Comparison of ENCODE assay signal across 8 mouse cellular contexts in the genomic region with DNA sequence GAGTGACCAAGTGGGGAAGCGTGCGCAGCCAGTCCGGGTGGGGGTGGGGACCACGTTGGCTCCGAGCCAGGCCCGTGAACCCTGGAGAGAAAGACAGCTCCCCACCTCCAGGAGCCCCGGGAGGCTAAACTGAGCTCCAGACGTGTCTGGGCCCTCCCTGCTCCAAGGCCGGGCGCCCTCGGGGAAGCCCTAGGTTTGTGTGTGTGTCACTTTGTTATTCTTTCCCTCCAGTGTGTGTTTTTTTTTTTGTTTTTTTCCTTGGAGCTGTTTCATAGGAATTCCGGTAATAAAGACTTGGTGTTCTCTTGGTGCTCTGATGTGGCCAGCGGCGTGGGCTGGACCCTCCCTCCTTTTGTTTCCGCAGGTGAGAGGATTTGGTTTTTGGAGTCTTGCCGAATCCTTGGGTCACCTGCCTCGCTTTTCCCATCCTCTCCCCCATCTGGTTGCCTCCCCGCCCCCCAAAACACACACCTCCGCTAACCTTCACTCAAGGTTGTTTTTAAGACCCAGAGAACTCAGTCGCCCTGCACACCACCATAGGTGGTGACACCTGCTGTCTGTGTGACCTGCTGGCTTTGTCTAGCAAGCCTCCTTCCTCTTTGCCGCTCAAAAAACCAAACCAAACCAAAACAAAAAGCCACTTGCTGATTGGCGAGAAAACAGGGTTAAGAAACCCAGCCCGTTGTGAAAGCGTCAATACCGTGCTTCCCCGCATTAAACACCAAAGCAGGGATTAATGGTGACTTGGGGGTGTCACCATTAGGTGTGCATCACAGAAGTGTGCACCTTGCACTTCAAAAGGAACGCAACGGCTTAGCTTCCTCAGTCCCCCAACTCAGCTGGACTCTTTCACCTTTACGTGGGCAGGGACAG. TPM values are rescaled to one million over a fixed set of nuclear protein-coding genes. Genes with fewer than 3 reads are reported as not detected.
DNase-seq lines count a peak whose midpoint lies in the region; ATAC-seq and TF ChIP-seq lines count a peak whose summit lies in the region.

No protein-coding gene starts in this region.

- no peaks in the 10 kb centered on the region for H3K9me3 ChIP-seq in forebrain, embryonic 11.5 days (ENCODE audit: control insufficient read depth, low read length)
- H3K9me3 ChIP-seq in forebrain, postnatal 0 days (ENCODE audit: low read length) = no peaks in the 10 kb centered on the region
- no peaks in the 10 kb centered on the region for H3K9me3 ChIP-seq in limb, embryonic 10.5 days (replicated peaks)
- H3K9me3 ChIP-seq in stomach, embryonic 16.5 days (replicated peaks; ENCODE audit: control insufficient read depth, low read length) = no peaks in the 10 kb centered on the region

- no peak overlapping the region for H3K27ac ChIP-seq in forebrain, embryonic 11.5 days (ENCODE audit: low read depth, low read length)
- H3K27ac ChIP-seq in forebrain, postnatal 0 days (ENCODE audit: low read depth, low read length) = no peak overlapping the region
- no peak overlapping the region; the same call in none of the 2 replicates for H3K27ac ChIP-seq in limb, embryonic 10.5 days
- H3K27ac ChIP-seq in stomach, embryonic 16.5 days (ENCODE audit: low read length) = no peak overlapping the region

- peak overlapping the region; percentile 9; the same call in 1 of the 2 replicates for H3K4me3 ChIP-seq in forebrain, embryonic 11.5 days (ENCODE audit: low read depth, low read length)
- H3K4me3 ChIP-seq in forebrain, postnatal 0 days (ENCODE audit: low read depth, low read length) = no peak overlapping the region
- peak overlapping the region; percentile 38 for H3K4me3 ChIP-seq in limb, embryonic 10.5 days
- H3K4me3 ChIP-seq in stomach, embryonic 16.5 days (replicated peaks; ENCODE audit: low read length) = peak overlapping the region; percentile 26

- H3K4me1 ChIP-seq in forebrain, embryonic 11.5 days (replicated peaks; ENCODE audit: control insufficient read depth, insufficient read depth, low read length) = peaks cover 19% of the 10 kb centered on the region
- H3K4me1 ChIP-seq in forebrain, postnatal 0 days (ENCODE audit: insufficient read depth) = no peaks in the 10 kb centered on the region
- peaks cover 28% of the 10 kb centered on the region for H3K4me1 ChIP-seq in limb, embryonic 10.5 days
- H3K4me1 ChIP-seq in stomach, embryonic 16.5 days (ENCODE audit: control insufficient read depth, insufficient read depth, low read length) = peaks cover 30% of the 10 kb centered on the region

- peaks cover 29% of the 10 kb centered on the region for H3K27me3 ChIP-seq in forebrain, embryonic 11.5 days (ENCODE audit: control insufficient read depth, insufficient read depth, low read length)
- H3K27me3 ChIP-seq in forebrain, postnatal 0 days (ENCODE audit: insufficient read depth, low read length) = peaks cover 13% of the 10 kb centered on the region
- H3K27me3 ChIP-seq in limb, embryonic 10.5 days (ENCODE audit: low read depth, poor library complexity, severe bottlenecking) = peaks cover 66% of the 10 kb centered on the region
- H3K27me3 ChIP-seq in stomach, embryonic 16.5 days (ENCODE audit: control insufficient read depth, insufficient read depth, low read length) = peaks cover 16% of the 10 kb centered on the region; the same call in 1 of the 2 replicates

- DNase-seq in forebrain, embryonic 11.5 days (ENCODE audit: low spot score) = no peak
- no peak for DNase-seq in forebrain, postnatal 0 days
- DNase-seq in spleen, postnatal 36 days (ENCODE audit: low spot score in 2 of 2) = peak; percentile 37 to 49
- no peak for DNase-seq in spleen, postnatal 4 days (ENCODE audit: low spot score in 2 of 2)
- peak; percentile 61 for DNase-seq in limb, embryonic 10.5 days (ENCODE audit: low spot score)
- DNase-seq in layer of hippocampus, adult 9-11 months = no peak
- DNase-seq in layer of hippocampus, adult 18-20 months (ENCODE audit: low spot score in 2 of 2) = no peak

- peak overlapping the region; percentile 29 for H3K9ac ChIP-seq in forebrain, embryonic 11.5 days (ENCODE audit: low read length)
- no peak overlapping the region for H3K9ac ChIP-seq in forebrain, postnatal 0 days
- H3K9ac ChIP-seq in stomach, embryonic 16.5 days (ENCODE audit: low read length) = peak overlapping the region; percentile 55

- no peaks in the 10 kb centered on the region for H3K36me3 ChIP-seq in forebrain, embryonic 11.5 days (ENCODE audit: control insufficient read depth, insufficient read depth, low read length)
- H3K36me3 ChIP-seq in forebrain, postnatal 0 days (ENCODE audit: insufficient read depth) = peaks cover 5% of the 10 kb centered on the region; the same call in 1 of the 2 replicates
- H3K36me3 ChIP-seq in limb, embryonic 10.5 days = no peaks in the 10 kb centered on the region
- no peaks in the 10 kb centered on the region for H3K36me3 ChIP-seq in stomach, embryonic 16.5 days (ENCODE audit: control insufficient read depth, insufficient read depth, low read length)

- no peak for ATAC-seq in forebrain, embryonic 11.5 days (replicated peaks; ENCODE audit: low FRiP score)
- ATAC-seq in forebrain, postnatal 0 days = no peak
- ATAC-seq in stomach, embryonic 16.5 days (ENCODE audit: insufficient read depth, low FRiP score) = no peak

- 3% methylated on average over 29 of the region's 29 CpGs for WGBS in forebrain, embryonic 11.5 days
- 22% methylated on average over 29 of the region's 29 CpGs for WGBS in forebrain, postnatal 0 days
- 4% methylated on average over 29 of the region's 29 CpGs for WGBS in limb, embryonic 10.5 days
- 24% methylated on average over 29 of the region's 29 CpGs for WGBS in stomach, embryonic 16.5 days

- peak overlapping the region; percentile 27; the same call in 1 of the 2 replicates for H3K4me2 ChIP-seq in forebrain, embryonic 11.5 days (ENCODE audit: low read depth, low read length, severe bottlenecking)
- H3K4me2 ChIP-seq in forebrain, postnatal 0 days (ENCODE audit: low read depth) = no peak overlapping the region
- peak overlapping the region; percentile 47 for H3K4me2 ChIP-seq in stomach, embryonic 16.5 days (ENCODE audit: low read depth, low read length)

- no peak for TF ChIP-seq CTCF in forebrain, postnatal 0 days (IDR thresholded peaks at IDR 0.05; ENCODE audit: low read depth)

RNA-seq across cellular contexts. Expression of gene Mrps23, which starts 10.1 kb away (rescaled TPM):
- 70.8 and 71.7 TPM in 2 replicates for polyA plus RNA-seq in forebrain, embryonic 11.5 days (2014; fragmentation: Nextera tagmentation; extraction: Ambion mirVana)
- 39.0 and 57.5 TPM in 2 replicates for total RNA-seq in forebrain, postnatal 0 days (2014; rRNA removed)
- polyA plus RNA-seq in forebrain, postnatal 0 days (2015; fragmentation: Nextera tagmentation; extraction: Ambion mirVana) = 70.7 and 71.5 TPM in 2 replicates
- polyA plus RNA-seq in limb, embryonic 10.5 days (2016; fragmentation: Nextera tagmentation; extraction: Ambion mirVana) = 57.9 and 68.1 TPM in 2 replicates
- 50.1 and 57.9 TPM in 2 replicates for polyA plus RNA-seq in stomach, embryonic 16.5 days (2015; fragmentation: Nextera tagmentation; extraction: Ambion mirVana)
- 10 to 100 TPM; 63.8 to 77.8 TPM for total RNA-seq in layer of hippocampus, adult 18-20 months (2021)

Comparison
In these comparisons a context has a peak if more than half of its experiments do, and no peak if none do; other contexts are left out.
1. DNase-seq: peak in spleen, postnatal 36 days (2 of 2) and limb, embryonic 10.5 days (single experiment); none in forebrain, embryonic 11.5 days (single experiment), forebrain, postnatal 0 days (single experiment), spleen, postnatal 4 days (0 of 2), layer of hippocampus, adult 9-11 months (single experiment) and layer of hippocampus, adult 18-20 months (0 of 2).